Mouse (Mus musculus) liver, embryonic 15.5 days (tissue): Measurements from ENCODE around the gene Hmg20b. TPM values are rescaled to one million over a fixed set of nuclear protein-coding genes. Genes with fewer than 3 reads are reported as not detected.
A peak's percentile ranks its signal among the peaks of the same experiment; 100 is the strongest.

Experiments
- ATAC-seq: fragments of 200-750 bp; cut with Nextera tagmentation; 2 replicates; pipeline ENCODE4 v1.8.0; 2017; ENCODE audit warnings: moderate number of reproducible peaks, mild to moderate bottlenecking, moderate library complexity; ENCODE audit not compliant: insufficient read depth
- H3K27ac ChIP-seq: fragments of 300-500 bp; sonication (generic); replicated peaks from 2 replicates; pipeline ENCODE4 v1.5.1; 2015; ENCODE audit warnings: mild to moderate bottlenecking, inconsistent platforms
- H3K27me3 ChIP-seq: fragments of 300-500 bp; sonication (generic); 2 replicates; pipeline ENCODE4 v1.6.1; 2015; ENCODE audit warnings: mild to moderate bottlenecking, inconsistent platforms
- H3K36me3 ChIP-seq: fragments of 300-500 bp; sonication (generic); replicated peaks from 2 replicates; pipeline ENCODE4 v1.6.1; 2015; ENCODE audit warnings: moderate library complexity, mild to moderate bottlenecking, inconsistent platforms
- H3K4me1 ChIP-seq: fragments of 300-500 bp; sonication (generic); replicated peaks from 2 replicates; pipeline ENCODE4 v1.6.1; 2015; ENCODE audit warnings: inconsistent platforms
- H3K4me2 ChIP-seq: fragments of 300-500 bp; sonication (generic); 2 replicates; pipeline ENCODE4 v1.6.1; 2015; ENCODE audit warnings: moderate library complexity, mild to moderate bottlenecking, inconsistent platforms
- H3K4me3 ChIP-seq: fragments of 300-500 bp; sonication (generic); replicated peaks from 2 replicates; pipeline ENCODE4 v1.5.1; 2015; ENCODE audit warnings: mild to moderate bottlenecking, inconsistent platforms
- H3K9ac ChIP-seq: fragments of 300-500 bp; sonication (generic); 2 replicates; pipeline ENCODE4 v1.6.1; 2015; ENCODE audit warnings: moderate library complexity, mild to moderate bottlenecking, inconsistent platforms
- H3K9me3 ChIP-seq: fragments of 300-500 bp; sonication (generic); replicated peaks from 2 replicates; pipeline ENCODE4 v1.6.1; 2016; ENCODE audit warnings: inconsistent platforms
- WGBS: fragments of 180-500 bp; shearing (Covaris S2); methylation state at CpG from one replicate; pipeline ENCODE4 v1.1.7; 2015; ENCODE audit warnings: mixed read lengths; ENCODE audit not compliant: insufficient replicate concordance; 5-methylcytosine and 5-hydroxymethylcytosine counted together
- polyA plus RNA-seq: library from polyadenylated mRNA; unstranded; fragments of >200 nt; fragmentation: Nextera tagmentation; extraction: Ambion mirVana; gene quantifications from 2 replicates; pipeline ENCODE4 v1.2.1, GENCODE M21; 2015

The Hmg20b gene
- polyA plus RNA-seq, 1 experiment from 2014 or later = 22.3 TPM

GRCm38 (mm10) chr10:81316338-81317060 is 33.8 kb downstream of the Hmg20b start:
- peak overlapping the region; percentile 33; the same call in 1 of the 2 replicates for H3K4me3 ChIP-seq

DNA sequence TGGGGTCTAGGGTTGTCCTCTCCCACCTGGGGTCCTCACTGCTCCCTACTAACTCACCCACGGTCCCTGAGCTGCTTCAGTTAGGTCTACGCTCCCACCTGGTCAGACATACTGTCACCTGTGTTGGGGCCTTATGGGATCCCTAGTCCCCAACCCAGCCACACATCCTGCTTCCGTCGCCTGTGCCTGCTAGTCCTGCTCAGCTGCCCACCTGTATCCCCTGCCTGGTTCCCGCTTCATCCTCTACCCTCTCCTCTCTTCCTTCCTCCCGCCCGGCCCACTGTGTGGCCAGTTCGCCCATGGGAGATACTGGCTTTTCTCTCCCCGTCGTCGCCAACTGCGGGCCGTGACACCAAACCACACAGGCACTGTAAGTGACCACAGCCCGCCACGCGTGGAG is 34.7 kb downstream of the Hmg20b start:
- H3K4me1 ChIP-seq = peaks cover 46% of the 10 kb centered on the region
- no peaks in the 10 kb centered on the region for H3K9me3 ChIP-seq
- no peaks in the 10 kb centered on the region for H3K27me3 ChIP-seq
- no peak overlapping the region for H3K4me2 ChIP-seq
- H3K9ac ChIP-seq = no peak overlapping the region
- H3K4me3 ChIP-seq = no peak overlapping the region
- peaks cover 67% of the 10 kb centered on the region for H3K36me3 ChIP-seq
- no peak overlapping the region for H3K27ac ChIP-seq
- no peak for ATAC-seq
- 84% methylated on average over 16 of the region's 16 CpGs for WGBS

More at GRCm38 (mm10) chr10:81316338-81317060, 33.8 kb downstream of the Hmg20b start:
- WGBS = 59% methylated on average over 16 of the region's 16 CpGs
- no peaks in the 10 kb centered on the region for H3K27me3 ChIP-seq
- no peaks in the 10 kb centered on the region for H3K9me3 ChIP-seq
- no peak overlapping the region for H3K27ac ChIP-seq
- no peak for ATAC-seq
- peaks cover 58% of the 10 kb centered on the region for H3K36me3 ChIP-seq
- H3K4me1 ChIP-seq = peaks cover 47% of the 10 kb centered on the region
- peak overlapping the region; percentile 68 for H3K4me2 ChIP-seq
- H3K9ac ChIP-seq = peak overlapping the region; percentile 49; the same call in 1 of the 2 replicates

DNA sequence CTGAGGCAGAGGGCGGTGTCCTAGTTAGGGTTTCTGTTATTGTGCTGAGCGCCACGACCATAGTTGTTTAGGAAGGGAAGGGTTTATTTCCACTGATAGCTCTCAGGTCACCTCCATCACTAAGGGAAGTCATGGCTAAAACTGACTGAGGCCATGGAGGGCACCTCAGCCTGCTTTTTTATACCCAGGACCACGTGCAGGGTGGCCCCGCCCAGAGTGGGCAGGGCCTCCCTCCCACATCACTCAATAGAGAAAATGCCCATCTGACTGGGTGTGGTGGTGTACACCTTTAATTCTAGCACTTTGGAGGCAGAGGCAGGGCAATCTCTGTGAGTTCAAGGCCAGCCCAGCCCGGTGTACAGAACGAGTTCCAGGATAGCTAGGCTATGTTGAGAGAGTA is 36.1 kb downstream of the Hmg20b start:
- no peak overlapping the region for H3K9ac ChIP-seq
- H3K9me3 ChIP-seq = no peaks in the 10 kb centered on the region
- peaks cover 37% of the 10 kb centered on the region for H3K4me1 ChIP-seq
- no peak overlapping the region for H3K4me3 ChIP-seq
- H3K4me2 ChIP-seq = no peak overlapping the region
- H3K36me3 ChIP-seq = peaks cover 81% of the 10 kb centered on the region
- no peak for ATAC-seq
- no peak overlapping the region for H3K27ac ChIP-seq
- H3K27me3 ChIP-seq = no peaks in the 10 kb centered on the region
- 68% methylated on average over 7 of the region's 7 CpGs for WGBS

GRCm38 (mm10) chr10:81313581-81313980 is 36.7 kb downstream of the Hmg20b start:
- H3K9ac ChIP-seq = no peak overlapping the region; the same call in 1 of the 2 replicates
- 85% methylated on average over 13 of the region's 13 CpGs for WGBS
- no peaks in the 10 kb centered on the region for H3K27me3 ChIP-seq
- peaks cover 30% of the 10 kb centered on the region for H3K4me1 ChIP-seq
- H3K4me2 ChIP-seq = no peak overlapping the region
- no peaks in the 10 kb centered on the region for H3K9me3 ChIP-seq
- peaks cover 87% of the 10 kb centered on the region for H3K36me3 ChIP-seq
- no peak overlapping the region for H3K4me3 ChIP-seq
- no peak for ATAC-seq
- H3K27ac ChIP-seq = no peak overlapping the region

- Histone ChIP-seq H3K4me1 (peaks cover 6% of the 10 kb centered on the region), H3K9me3 (no peaks in the 10 kb centered on the region), H3K4me3 (no peak overlapping the region), H3K4me2 (no peak overlapping the region), H3K36me3 (peaks cover 90% of the 10 kb centered on the region), H3K9ac (no peak overlapping the region), H3K27me3 (no peaks in the 10 kb centered on the region), H3K27ac (no peak overlapping the region)
- WGBS = 71% methylated on average over 5 of the region's 5 CpGs
- no peak for ATAC-seq
Observed at GRCm38 (mm10) chr10:81309571-81309970, 40.7 kb downstream of the Hmg20b start.

DNA sequence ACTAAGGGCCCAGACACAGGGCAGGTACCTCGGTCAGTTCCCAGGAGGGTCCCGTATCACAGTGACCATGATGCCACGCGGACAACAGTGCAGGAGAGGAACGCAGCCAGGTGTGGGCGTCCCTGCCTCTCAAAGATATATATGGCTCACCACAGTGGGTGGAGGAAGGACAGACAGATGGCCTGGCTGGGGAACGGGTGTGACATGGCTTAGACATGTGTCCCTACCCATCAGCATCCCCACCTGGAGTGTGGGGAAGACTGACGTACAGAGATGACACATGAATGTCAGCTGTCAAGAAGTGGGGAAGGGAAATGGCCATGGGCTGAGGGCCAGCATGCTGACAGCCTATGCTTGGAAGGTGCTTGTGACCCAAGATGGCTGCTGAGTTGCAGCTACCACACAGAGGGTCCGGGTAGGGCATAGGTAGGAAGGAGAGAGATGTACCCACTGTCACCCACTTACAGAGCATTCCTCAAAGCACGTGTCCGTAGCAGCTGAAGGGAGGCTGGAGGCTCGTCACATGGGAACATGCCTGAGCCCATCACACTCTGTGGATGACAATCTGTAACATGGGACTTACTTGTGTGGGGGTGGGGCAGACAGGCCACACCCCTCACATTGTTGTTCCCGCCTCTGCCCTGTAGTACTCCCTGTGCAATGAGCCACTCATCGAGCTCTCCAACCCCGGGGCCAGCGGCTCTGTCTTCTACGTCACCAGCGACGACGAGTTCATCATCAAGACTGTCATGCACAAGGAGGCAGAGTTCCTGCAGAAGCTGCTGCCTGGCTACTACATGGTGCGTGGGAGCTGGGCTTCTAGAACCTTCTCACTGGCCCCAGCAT is 43.2 kb downstream of the Hmg20b start:
- WGBS = 79% methylated on average over 21 of the region's 21 CpGs
- H3K4me1 ChIP-seq = peaks cover 31% of the 10 kb centered on the region

GRCm38 (mm10) chr10:81306173-81306668 is 44.1 kb downstream of the Hmg20b start:
- Histone ChIP-seq H3K4me1 (peaks cover 39% of the 10 kb centered on the region), H3K27me3 (no peaks in the 10 kb centered on the region), H3K36me3 (peaks cover 57% of the 10 kb centered on the region), H3K9ac (no peak overlapping the region), H3K4me2 (no peak overlapping the region), H3K4me3 (no peak overlapping the region), H3K9me3 (no peaks in the 10 kb centered on the region), H3K27ac (no peak overlapping the region)
- 81% methylated on average over 12 of the region's 12 CpGs for WGBS
- ATAC-seq = no peak

More for the DNA sequence above, 43.2 kb downstream of the Hmg20b start:
- Histone ChIP-seq H3K27ac (no peak overlapping the region), H3K36me3 (peaks cover 65% of the 10 kb centered on the region), H3K4me2 (no peak overlapping the region), H3K9ac (no peak overlapping the region), H3K9me3 (no peaks in the 10 kb centered on the region), H3K4me3 (no peak overlapping the region), H3K27me3 (no peaks in the 10 kb centered on the region)
- no peak for ATAC-seq

- ATAC-seq = no peak
- 85% methylated on average over 14 of the region's 14 CpGs for WGBS
- Histone ChIP-seq H3K4me1 (peaks cover 45% of the 10 kb centered on the region), H3K27me3 (no peaks in the 10 kb centered on the region), H3K36me3 (peaks cover 51% of the 10 kb centered on the region), H3K9me3 (no peaks in the 10 kb centered on the region), H3K27ac (no peak overlapping the region), H3K9ac (no peak overlapping the region), H3K4me3 (no peak overlapping the region), H3K4me2 (no peak overlapping the region)
Observed at GRCm38 (mm10) chr10:81305663-81306062, 44.6 kb downstream of the Hmg20b start.

- H3K27ac ChIP-seq = no peak overlapping the region
- H3K4me3 ChIP-seq = no peak overlapping the region
- H3K4me2 ChIP-seq = peak overlapping the region; percentile 30; the same call in 1 of the 2 replicates
- no peaks in the 10 kb centered on the region for H3K9me3 ChIP-seq
- no peak for ATAC-seq
- WGBS = 16% methylated on average over 7 of the region's 9 CpGs
- H3K4me1 ChIP-seq = peaks cover 54% of the 10 kb centered on the region
- H3K27me3 ChIP-seq = no peaks in the 10 kb centered on the region
- no peak overlapping the region for H3K9ac ChIP-seq
- peaks cover 42% of the 10 kb centered on the region for H3K36me3 ChIP-seq
Observed at GRCm38 (mm10) chr10:81304597-81305238, 45.6 kb downstream of the Hmg20b start.

DNA sequence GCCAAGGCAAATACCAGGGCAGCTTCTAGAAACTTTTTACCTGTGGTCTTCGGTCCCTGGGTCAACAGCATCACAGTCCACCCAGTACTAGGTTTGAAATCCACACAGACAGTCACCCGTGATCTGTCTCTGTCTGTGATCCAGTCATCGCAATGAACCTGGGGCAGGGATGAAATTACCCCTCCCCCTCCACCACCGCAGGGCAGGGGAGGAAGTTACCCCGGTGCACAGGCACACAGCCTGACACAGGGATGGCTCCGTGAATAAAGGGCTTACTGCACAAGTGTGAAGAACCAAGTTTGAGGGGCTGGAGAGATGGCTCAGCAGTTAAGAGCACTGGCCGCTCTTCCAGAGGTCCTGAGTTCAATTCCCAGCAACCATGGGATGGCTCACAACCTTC is 46.5 kb downstream of the Hmg20b start:
- no peak overlapping the region for H3K9ac ChIP-seq
- H3K27ac ChIP-seq = peak overlapping the region; percentile 56; the same call in 1 of the 2 replicates
- 36% methylated on average over 7 of the region's 7 CpGs for WGBS
- ATAC-seq = no peak
- H3K4me2 ChIP-seq = peak overlapping the region; percentile 4; the same call in 1 of the 2 replicates
- peaks cover 64% of the 10 kb centered on the region for H3K4me1 ChIP-seq
- H3K4me3 ChIP-seq = no peak overlapping the region
- H3K27me3 ChIP-seq = no peaks in the 10 kb centered on the region
- no peaks in the 10 kb centered on the region for H3K9me3 ChIP-seq
- peaks cover 32% of the 10 kb centered on the region for H3K36me3 ChIP-seq
